Mouse (Mus musculus) activated CD4-positive, CD25-positive, alpha-beta regulatory T cell, adult 4 months (primary cell): ENCODE measurements around the gene Cish. TPM values are rescaled to one million over a fixed set of nuclear protein-coding genes. Genes with fewer than 3 reads are reported as not detected.
A peak's percentile ranks its signal among the peaks of the same experiment; 100 is the strongest.

Experiments
- ATAC-seq: one replicate; pipeline ENCODE4 v1.8.0; 2017
- polyA plus RNA-seq, 2 experiments: library from polyadenylated mRNA; unstranded; fragments of 100-300 nt; shearing (Covaris generic); gene quantifications; one replicate each; pipeline ENCODE4 v1.2.1; 2017

The Cish gene
- polyA plus RNA-seq, 2 experiments from 2014 or later, result 116 to 135 TPM

DNA sequence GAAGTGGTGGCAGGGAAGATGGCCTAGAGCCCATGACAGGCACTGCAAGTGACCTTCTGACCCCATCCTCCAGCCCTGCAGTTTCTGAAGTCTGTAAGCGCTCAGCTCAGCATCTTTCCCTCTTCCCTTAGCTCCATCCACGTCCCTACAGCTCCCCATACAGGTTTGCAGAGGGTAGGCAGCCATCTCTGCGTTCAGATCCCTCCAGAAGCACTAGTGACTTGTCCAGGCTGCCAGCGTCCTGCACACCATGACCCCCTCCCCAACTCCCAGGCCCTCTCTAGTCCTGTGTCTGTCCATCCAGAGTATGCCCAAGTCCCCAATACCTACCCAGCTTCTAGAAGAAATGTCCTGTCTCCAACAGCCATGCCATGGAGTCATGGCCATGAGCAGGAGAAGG is 17.7 kb upstream of the Cish start:
- no peak for ATAC-seq

DNA sequence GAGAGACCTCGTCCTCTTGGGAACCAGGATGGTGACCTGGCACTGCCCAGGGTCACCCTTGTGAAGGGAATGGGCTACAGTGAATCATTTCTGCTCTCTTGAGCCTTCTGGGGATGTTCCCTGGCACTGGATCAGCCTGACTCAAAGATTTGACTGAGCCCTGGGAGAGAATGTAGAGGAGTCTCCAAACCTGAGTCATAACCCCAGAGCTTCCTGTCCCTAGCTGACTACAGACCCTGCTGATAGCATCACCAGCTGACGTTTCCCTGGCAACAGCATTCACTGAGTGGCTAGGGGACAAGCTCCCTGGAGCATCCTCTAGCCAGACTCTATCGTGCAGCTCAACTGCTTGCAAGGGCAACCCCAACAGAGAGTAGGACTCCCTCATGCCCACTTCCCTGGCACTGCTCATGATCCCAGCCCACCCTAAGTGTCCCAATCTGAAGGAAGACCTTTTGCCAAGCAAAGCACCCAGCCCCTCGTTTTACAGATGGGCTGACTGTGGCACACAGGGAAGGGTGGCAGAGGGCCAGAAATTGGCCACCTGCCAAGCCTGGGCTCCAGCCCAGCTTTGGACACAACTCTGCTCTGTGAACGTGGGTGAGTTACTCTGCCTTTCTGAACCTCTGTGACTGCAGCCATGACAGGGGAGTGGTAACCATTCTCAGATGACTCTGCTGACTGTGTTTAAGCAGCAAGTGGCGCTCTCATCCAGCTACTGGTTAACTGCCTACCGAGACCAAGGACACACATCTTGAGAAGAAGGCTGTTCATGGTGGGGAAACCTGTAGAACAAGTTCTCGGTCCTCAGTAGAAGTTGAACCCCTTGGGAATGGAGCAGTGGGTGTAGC is 17.1 kb upstream of the Cish start:
- ATAC-seq, result peak; percentile 55

DNA sequence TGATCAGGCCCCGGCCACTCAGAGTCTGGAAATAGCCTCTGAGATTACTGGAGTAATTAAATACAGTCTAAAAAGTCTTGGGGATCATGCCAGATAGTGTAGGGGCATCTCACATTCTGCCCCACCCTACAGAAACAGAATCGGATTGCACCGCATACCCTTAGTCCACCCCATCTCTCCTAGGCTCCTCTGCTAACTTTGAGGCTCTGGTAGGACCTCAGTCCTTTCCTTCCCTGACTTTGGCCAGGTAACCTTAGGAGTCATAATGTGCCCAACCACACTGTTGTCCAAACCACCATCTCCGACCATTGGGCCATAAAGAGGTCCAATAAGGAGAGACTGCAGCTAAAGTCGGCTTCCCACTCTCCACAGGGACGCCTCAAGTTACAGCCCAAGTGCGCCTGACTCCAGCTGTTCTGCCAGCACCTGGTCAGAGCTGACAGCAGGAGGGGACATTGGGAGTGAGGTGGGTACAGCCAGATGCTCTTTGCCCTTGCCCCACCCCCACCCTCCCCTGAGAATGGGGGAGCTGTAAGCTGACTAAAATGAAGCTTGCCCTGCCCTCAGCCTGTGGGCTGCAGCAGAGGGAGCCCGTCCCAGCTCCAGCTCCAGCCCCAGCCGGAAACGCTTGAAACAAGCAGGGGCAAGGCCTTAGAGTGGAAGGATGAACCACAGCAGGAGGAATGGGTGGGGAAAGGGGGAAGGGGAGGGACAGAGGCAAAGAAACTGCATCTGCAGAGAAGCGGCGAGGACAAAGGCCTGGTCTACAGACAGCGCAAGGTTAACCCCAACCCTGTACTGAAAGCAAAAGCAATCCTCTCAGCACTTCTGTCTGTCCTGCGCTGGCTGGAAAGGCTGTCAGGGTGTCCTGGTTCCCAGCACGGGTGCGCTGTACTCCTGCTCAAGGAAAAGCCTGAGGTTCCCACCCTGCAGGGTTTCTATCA is 16.2 kb upstream of the Cish start:
- ATAC-seq, result peak; percentile 8

DNA sequence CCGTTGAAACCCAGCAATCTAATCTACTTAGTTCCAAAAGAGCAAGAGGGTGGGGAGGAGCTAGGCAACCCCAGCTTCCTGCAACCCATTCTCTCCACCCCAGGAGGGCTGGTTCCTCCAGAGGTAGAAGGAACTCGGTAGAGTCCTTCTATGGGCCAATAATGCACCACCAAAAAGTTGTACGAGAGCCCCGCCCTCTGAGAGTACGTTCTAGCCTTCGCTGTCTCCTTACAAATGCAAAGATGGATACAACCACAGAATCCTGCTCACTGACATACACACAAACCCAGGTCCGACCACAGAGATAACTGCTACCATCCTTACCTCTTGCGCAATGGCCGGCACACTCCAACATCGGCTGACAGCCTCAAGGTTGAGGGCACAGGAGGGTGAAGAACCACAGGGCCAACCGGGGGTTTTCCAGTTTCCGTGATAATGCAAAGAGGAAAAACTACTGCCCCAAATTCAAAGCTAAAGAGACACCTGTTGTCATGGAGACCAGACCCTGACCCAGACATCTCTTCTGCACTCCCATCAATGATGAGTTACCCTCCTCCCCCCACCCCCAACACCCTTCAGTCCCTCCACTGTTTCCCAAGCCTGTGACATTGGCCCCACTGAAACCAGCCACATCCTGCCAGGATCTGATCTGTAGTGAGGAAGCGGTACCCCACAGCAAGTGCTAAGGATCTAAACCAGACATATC is 15.4 kb upstream of the Cish start:
- peak; percentile 62 for ATAC-seq

DNA sequence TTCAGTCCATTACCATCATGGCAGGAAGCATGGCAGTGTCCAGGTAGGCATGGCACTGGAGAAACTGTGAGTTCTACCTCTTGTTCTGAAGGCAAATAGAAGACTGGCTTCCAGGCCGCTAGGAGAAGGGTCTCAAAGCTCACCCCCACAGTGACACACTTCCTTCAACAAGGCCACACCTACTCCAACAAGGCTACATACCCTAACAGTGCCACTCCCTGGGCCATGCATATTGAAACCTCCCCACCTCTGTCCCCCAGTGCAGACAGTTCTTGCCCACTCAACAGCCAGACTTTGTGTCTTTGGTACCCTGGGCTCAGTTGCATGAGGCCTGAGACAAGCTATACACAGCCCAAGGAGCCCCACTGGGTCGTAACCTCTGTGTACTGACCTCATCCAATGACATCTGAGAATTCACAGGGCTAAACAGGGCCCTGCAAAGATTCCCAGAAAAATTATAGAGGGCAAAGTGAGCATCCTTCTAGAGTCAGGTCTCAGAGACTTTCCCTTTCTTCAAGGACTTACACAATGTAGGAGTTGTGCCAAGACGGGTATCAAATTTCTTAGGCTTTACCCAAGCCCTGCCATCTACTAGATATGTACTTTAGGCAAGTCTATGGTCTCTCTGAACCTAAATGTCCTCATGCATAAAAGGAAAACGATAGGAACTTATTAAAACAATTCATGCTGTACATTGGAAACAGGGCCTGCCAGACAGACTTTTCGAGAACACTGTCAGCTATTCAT is 14.4 kb upstream of the Cish start:
- ATAC-seq, result no peak

DNA sequence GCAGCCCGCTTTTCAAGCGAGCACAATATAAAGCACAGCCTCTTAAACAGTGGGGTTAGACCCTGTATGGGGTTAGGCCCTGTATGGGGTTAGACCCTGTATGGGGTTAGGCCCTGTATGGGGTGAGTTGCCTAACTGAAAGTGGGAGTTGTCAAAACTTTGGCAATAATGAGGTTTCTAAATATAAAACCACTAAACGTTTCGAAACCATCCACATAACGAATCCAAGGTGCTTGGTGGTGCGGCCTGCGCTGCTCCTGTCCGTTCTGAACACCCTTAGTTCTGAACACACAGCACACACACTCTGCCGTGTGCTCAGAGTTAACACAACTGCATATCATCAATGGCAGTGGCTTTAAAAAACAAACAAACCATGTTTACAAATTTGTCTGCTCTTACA is 12.9 kb upstream of the Cish start:
- ATAC-seq, result no peak

DNA sequence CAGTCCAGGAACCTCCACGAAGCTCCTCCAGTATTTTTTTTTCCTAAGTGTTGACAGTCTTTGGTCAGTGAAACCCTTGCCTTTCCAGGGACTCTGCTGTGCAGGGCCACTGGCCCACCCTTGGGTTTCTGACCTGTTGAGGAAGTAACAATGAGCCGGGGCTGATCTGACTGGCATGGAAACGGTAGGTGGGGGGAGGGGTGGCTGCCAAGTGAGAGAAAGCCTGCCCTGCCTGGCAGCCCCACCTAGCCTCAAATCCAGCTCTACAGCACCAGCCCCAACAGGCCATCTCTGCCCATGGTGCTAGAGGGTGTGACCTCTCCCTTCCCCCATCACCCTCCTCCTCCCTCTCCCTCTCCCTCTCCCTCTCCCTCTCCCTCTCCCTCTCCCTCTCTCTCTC is 10.8 kb upstream of the Cish start:
- ATAC-seq, result no peak

DNA sequence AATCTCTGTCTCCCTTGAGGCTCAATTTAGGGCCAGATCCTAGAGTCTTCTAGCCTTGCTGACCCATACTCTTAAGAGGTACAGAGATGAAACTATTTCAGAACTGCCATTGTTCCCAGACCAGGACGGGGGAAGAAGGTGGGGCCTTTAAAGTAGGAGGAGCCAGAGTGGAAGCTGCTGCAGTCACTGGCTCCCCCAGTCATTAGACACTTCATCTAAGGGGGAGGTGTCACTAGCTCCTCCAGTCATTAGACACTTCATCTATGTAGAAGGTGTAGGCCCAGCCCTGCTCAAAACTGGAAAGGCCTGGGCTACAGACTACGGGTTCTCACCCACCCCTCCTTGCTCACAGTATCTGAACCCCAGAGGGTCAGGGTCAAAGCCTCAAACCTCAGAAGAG is 8.5 kb upstream of the Cish start:
- ATAC-seq, result peak; percentile 13

DNA sequence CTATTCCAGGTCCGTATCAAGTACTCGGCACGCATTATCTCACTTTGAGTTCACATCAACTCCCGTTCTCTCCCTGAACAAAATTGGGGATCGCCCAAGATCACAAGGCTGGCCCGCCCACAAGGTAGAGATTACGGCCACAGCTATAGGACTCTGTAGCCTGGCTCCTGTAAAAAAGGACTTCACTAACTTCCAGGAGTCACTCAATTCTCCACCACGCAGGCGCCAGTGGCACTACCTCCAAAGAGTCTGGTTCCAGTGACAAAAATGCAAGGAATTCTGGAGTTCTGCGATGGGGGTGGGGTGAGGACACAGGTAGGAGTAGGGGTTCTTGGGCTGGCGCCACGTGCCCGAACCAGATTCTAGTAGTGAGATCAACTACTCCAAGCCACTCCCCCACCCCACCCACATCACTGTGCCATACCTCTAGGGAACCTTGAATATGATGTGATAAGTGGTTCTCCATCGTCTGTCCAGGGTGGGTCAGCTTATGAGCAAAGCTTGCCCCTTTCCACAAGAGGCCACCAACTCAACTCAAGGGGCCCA is 7.6 kb upstream of the Cish start:
- no peak for ATAC-seq

DNA sequence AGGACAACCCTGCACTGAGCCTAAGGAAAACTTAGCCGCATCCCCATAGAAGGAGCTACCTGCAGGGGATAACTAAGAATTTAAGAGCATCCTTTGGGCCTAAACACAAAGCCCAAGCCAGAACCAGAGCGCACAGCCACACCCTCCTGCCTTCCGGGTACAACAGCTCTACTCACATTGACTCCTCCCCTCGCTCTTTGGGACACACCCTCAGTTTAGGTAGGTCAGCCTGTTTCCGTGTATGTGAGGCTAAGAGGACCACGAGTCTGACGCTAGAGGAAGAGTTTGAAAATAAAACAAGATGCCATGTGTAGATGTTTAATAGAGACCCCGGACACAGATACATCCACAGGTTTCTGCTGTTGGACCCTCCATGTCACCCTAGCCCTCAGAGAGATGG is 7.1 kb upstream of the Cish start:
- ATAC-seq, result peak; percentile 74

DNA sequence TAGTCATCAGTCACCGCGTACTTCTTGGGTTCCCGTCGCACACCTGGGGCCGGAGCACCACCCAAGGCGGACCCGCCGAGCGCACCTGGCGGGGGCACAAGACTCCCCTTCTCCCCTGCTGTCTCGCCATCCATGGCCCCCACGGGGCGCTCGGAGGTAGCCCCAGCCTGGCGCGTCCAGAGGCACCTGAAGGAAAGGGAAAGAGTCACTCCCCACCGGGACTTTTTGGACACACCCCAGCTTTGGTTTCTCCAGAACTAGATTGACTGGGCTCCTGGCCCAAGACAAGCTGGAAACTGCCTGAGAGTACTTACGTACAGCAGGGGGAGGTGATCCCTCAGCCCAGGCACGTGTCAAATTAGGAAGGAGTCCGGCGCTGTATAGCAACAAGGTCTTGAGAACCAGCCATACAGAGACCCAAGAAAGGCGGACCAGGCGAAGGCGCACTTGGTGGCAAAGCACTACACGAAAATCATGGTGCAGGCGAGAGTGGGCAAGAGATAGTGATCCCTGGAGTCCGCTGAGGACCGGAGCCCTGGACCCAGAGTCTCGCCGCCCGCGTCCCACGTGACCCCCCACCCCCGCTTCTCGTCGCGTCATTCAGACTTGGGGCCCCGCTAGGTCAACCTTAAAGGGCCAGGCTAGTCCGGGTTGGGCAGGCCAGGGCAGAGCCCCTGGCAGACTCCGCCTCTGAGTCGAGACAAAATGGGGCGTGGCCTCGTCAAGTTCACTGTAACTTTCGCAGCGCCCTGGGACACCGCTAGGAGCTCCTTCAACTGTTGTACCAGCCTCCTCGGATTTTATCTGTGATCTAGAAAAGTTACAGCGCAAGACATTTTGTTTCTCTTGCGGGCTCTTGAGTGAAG is 6.4 kb upstream of the Cish start, which contains the start of gene Mapkapk3:
Gene Mapkapk3, minus strand, starts transcription at position 667 of the 866 bp plus-strand sequence.
- peak; percentile 75 for ATAC-seq

DNA sequence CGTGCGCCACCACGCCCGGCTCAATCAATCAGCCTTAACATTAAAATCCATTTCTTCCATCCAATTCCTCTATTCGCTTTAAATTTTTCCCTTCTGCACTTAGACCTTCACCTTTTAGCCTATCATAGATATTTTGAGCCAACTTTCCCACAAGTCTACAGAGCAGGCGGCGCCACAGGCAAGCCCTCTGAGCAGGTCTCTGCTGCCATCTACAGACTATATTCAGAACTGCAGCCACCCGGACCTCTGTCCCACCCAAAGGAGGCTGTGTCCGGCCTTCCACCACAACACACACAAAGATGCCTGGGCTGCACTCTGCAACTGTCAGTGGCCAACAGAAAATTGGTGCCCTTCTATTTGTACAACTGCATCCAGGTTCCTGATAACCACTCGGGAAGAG is 4.9 kb upstream of the Cish start:
- no peak for ATAC-seq

DNA sequence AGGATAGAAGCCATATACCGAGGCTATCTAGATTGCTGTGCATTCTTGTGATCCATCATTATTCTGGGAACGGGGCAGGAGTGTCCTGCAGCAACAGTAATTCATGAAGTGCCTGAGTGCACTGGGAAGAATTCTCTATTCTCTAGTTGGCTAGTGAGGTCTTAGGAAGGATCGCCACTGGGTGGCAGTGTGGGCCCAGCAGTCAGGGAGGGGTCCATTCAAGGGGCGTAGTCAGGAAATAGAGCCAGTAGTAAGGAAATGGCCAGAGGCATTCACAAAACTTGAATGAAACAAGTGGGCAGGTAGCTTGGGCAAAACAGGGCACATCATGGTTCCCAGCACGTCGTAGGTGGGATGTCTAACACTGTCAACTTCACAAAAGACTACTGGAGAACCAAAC is 1.6 kb upstream of the Cish start:
- no peak for ATAC-seq

DNA sequence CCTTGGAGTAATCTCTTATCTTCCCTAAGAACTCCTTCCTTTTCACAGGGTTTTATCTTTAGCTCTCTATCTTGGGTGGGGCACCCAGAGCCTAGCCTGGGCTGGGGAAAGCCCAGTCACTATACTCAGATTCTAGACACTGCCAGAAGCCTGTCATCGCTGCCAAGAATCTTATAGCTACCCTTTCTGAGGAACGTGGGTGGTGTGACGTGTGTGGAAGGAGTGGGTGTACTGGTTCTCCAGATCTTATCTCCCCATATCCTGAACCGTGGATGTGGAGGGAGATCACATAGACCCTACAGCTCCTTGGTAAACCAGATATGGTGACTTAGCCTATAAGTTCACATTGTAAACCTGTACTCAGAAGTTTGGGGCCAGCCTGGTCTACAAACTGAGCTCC is 210 bp upstream of the Cish start:
- ATAC-seq, result peak; percentile 61

DNA sequence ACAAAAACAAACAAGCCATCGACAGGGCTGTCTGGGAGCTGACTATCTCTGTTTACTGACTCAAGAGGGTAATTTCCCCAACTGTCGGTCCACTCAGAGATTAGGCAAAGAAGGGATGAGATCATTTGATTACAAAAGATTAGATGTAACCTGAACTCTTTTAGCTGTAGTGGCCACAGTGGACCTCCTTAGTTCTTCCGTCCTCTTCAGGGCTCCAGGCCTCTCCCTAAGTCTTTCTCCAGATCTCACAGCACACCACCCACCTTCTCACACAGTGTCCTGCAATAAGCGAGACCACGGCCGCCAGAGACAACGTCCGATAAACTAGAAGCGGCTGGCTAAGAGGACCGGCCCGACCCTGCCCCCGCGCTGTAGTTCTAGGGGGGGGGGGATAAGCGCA is 215 bp downstream of the Cish start:
- ATAC-seq, result peak; percentile 28

DNA sequence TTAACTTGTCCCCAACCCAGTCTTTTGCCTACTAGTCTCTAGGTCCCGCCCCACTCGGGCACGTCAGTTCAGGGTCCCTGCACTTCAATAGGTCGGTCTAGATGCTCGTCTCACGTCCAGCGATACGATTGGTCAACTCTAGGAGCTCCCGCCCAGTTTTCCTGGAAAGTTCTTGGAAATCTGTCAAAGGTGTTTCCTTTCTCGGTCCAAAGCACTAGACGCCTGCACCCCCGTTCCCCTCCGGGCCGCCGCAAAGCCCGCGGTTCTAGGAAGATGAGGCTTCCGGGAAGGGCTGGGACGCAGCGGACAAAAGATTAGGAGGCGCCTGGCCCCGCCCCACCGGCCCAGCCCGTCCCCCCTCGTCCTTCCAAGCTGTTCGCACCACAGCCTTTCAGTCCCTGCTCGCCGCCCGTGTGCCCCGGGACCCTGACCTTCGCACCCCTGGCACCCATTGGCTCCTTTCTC is 707 bp downstream of the Cish start:
- ATAC-seq, result peak; percentile 53

DNA sequence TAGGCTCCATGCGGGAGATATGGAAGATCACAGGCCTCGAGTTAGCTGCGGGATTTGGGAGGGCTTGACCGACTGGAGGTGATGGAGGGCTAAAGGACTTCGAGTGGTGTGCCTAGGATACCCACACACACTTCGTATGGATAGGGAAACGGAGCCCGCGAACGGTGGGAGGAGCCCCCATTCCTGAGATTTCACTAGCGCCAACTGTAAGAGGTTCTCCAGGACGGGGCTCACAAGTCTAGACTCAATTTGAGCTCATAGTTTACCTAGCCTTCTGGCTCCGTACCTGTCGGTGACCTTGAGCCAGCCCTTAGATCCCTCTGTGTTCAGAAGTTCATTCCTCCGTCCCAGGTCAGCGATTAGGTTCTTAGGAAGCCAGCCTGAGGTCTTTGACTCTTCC is 1.2 kb downstream of the Cish start:
- no peak for ATAC-seq

DNA sequence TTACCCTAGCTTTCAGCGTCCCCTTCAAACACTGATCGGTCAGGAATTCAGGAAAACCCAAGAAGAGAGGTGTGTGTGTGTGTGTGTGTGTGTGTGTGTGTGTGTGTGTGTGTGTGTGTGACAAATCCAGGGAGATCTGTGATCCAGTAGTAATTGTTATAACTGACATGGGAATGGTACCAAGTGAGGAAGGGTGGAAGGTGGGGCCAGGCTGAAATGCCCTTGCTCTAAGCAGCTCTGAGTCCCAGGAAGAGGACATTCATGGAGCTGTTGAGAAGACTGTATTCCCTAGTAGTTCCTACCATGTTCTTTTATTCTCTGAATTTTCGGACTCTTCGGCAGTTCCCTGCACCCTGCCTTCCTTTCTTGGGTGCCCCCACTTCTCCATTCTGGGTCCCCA is 1.8 kb downstream of the Cish start:
- no peak for ATAC-seq

DNA sequence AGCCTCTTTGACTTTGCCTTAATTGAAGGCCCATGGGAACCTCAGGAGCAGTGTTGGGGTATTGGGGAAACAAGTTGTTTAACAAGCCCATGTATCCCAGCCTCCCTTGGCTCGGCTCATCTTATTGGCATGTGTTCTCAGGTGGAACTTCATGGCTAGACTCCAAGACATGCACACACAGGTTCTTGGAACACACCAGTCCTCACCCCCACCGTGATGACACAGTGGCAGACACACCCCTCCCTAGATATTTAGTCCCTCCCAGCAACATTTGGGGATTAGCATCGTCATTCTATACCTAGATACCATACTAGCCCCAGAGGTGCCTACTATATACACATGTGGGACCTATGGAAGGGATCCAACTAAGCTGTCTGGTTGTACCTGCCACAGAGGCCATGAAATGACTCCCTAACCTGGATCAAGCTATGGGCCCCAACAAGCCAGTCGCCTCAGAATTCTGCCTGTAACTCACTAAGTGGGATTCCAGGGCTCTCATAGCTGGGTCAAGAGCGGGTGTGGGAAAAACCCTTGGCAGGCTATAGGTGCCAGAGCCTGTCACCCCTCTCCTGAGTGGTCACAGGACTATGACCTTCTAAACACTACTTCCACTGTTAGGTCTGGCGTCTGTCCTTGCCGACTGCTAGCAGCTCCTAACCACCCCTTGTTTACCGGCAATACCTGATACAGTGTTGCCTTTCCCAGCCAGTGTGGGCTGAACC is 2.4 kb downstream of the Cish start:
- peak; percentile 11 for ATAC-seq

DNA sequence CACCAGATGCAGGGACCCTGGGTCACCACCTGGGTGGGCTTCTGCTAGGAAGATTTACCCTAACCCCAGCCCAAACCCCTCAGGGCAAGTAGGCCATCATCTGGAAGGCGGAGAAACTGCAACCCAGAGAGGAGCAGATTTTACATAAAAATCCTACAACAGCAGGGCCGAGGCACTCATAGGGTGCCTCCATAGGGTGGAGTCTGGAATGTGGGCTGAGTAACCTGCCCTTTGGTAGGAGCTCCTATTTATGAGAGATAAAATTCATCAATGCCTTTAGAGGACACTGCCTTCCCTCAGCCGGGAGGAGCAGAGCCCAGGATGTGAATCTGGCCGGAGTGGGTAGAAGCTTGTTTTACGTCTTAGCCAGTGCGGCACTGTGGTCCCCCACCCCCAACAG is 3.0 kb downstream of the Cish start:
- ATAC-seq, result no peak
